Mouse (Mus musculus) naive thymus-derived CD4-positive, alpha-beta T cell, adult 2 months (primary cell): ENCODE data around the gene Trim26.
A peak's percentile ranks its signal among the peaks of the same experiment; 100 is the strongest.
"Not testable (repeated sequence)": the region's sequence is repeated elsewhere in the genome, so short reads cannot be mapped to it uniquely, and the experiment has no call there.

Experiments used
- DNase-seq: peaks from one replicate; pipeline ENCODE4 v3.0.0-alpha.2; 2011; ENCODE audit warnings: low read depth

Trim26 gene

DNA sequence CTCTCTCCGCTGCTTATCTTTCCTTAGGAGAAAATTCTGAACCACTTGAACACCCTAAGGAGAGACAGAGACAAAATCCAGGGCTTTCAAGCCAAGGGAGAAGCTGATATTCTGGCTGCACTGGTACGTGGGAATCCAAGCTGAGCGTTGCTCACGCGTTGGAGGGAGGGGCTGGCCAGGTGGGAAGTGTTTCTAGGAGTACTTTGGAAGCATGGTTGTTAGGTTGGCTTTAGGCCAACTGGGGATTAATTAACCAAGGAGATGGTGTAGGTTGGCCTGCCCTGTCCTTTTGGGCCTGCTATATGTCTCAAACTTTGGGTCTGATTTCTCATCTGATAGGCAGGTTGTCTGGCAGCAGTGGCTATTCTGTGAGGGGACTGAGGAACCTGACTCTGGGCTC, 14.3 kb downstream of the Trim26 start:
- no peak for DNase-seq

DNA sequence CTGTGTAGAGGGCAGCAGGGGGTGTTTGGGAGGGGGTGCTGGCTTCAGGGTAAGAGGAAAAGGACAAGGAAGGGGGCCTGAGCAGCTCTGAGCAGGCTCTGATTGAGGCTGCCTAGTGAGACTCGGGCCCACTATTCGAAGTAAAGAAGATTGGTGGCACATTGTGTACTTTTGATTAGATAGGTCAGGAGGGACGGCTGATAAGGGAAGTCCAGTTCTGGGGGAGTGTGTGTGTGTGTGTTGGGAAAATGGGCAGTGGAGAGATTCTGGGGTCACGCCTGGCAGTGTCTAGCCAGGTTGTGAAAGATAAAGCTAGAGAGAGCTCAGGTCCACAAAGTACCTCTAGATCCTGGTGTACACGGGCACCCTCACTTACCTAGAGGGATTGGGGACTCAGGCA, 14.7 kb downstream of the Trim26 start:
- DNase-seq: no peak

DNA sequence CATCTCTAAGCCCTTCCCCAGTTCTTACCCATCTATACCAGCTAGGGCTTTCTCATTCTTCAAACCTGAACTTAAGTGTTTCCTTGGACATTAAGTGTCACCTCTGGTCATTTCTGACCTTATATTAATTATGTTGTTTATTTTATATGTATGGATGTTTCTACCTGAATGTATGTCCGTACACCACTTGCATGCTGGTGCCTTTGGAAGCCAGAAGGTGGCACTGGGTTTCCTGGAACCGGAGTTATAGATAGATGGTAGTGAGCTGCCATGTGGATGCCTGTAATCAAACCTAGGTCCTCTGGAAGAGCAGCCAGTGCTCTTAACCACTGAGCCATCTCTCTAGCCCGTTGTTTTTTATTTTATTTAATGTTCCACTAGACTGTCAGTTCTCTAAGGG, 18.6 kb downstream of the Trim26 start:
- DNase-seq: no peak

DNA sequence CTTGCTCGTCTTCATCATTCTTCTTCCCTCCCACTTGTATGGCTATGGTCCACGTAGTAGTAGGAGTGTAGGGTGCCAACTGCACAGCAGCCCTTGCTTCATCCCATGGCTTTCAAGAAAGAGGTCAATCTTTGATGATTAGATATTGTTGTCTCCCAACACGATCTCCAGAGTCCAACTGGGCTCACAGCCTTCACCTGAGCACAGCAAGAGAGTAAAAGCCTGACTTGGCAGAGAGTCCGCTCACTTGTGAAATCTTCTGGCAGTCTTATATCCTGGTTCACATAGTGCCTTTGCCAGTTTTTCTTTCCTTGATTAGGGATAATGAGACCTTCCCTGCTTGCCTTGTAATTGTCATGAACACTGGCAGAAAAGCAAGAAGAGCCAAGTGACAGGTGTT, 19.3 kb downstream of the Trim26 start:
- no peak for DNase-seq

DNA sequence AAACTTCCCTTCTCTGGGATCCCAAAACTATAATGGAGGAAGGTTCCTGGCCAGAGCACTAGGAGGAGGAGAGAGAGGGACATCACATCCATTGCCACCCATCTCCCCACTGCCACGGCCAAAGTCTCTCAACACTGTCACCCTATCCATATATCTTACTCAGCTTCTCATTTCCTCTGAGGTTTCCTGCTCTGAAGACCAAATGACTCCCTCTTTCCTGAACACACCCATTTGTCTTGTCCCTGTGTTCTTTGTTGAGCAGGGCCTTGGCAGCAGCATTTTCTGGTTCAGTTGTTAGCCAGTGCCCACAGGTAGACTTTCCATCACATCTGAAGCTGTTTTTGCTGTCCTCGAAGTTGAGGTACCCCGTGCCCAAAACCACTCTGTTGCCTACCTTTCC, 21.2 kb downstream of the Trim26 start:
- DNase-seq: no peak

DNA sequence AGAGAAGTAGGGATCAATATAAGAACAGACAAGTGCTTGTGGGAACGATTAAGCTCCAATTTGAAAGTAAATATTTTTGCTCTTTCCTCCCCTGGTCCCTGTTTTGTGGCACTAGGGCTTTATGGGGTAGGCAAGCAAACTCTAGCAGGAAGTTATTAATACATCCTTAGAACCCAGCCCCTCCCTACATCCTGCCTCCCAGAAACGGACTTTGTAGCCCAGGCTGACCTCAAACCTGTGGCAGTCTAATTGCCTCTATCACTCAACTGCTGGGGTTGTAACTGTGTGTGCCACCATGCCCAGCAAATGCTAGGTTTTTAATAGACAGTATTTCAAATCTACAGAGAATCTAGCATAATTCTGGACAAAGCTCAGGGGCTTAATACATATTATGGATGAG, 24.7 kb downstream of the Trim26 start:
- DNase-seq: no peak

DNA sequence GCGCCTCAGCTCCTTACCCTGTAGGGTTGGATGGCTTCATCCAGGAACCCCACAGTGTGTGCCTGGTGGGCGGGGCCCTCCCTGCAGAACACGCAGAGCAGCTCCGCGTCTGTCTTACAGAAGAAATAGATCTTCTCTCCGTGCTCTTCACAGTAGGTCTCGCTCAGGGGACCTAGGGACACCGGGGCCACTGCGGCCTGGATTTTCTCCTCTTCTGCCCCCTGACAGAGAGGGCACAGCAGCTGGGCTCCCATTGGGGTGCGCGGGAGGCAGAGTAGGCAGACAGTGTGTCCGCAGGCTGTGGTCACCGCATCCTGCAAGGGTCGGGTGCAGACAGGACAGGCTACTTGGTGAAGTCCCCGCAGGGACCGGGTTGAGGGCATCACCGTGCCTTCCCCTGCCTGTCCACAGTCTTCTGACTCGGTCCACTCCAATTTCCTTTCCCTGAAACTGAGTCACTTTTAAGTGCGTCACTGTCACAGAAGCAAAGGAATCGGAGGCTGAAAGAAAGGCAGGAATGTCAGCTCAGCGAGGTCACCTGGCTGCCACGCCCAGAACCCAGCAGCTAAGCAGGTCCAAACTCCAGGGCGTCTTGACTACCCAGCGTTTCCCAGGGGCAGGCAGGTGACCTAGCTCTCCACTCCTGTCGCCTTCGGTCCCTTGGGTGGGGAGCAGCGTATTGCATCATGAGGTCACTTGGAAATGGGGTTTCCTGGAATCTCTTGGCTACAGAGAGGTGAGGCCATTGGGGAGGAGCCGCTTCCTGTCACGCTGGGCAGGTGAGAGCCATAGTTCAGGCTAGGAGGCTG, 30.0 kb downstream of the Trim26 start, which contains the start of gene Trim15:
Gene Trim15 (minus strand): TSS at position 492 of the 809 bp plus-strand sequence.
- DNase-seq: no peak

DNA sequence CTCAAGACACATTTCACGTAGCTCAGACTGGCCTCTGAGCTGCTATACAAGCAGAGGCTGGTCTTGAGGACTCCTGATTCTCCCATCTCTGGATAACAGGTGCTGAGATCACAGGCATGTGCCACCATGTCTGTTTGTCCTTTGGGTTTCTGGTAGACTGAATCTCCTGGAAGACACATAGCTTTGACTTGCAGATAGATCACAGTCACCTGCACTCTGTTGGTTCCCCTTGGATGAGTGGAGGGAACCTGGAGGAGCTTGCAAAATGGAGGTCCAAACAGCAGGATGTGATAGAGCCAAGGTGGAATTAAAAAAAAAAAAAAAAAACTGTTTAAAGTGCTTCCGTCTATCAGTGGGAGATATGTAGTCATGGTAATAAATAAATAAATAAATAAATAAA, 31.9 kb downstream of the Trim26 start:
- DNase-seq: no peak

DNA sequence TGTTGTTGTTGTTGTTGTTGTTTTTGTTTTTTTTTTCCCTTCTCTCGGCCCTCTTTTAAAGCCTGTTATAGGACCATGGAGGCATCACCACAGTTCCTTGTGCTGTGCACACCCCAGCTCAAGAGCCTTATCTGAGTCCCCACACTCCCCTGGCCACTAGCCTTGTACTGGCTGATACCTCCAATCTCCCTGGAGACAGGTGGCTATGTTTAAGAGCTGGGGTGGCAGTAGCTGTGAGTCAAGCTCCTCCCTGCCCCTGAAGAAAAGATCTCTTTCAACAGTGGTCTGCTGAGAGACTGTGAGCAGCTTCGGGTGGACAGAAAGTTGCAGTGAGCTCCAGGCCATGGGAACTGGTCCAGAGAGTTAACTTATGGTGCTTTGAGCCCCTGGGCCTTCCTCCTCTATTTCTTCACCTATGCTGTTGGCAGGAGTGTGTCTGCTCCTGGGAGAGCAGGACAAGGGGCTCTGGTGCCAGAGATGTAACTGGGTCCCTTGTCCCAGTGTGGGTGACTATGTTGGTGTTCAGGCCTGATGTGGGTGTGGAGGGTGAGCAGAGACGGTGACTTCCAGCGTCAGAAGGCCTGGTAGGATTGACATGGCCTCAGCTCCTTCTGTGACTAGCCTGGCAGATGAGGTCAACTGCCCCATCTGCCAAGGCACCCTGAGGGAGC, 32.5 kb downstream of the Trim26 start, which contains the start of gene Trim10:
Gene Trim10 (plus strand): TSS at position 291 of the 671 bp plus-strand sequence.
- DNase-seq: no peak

DNA sequence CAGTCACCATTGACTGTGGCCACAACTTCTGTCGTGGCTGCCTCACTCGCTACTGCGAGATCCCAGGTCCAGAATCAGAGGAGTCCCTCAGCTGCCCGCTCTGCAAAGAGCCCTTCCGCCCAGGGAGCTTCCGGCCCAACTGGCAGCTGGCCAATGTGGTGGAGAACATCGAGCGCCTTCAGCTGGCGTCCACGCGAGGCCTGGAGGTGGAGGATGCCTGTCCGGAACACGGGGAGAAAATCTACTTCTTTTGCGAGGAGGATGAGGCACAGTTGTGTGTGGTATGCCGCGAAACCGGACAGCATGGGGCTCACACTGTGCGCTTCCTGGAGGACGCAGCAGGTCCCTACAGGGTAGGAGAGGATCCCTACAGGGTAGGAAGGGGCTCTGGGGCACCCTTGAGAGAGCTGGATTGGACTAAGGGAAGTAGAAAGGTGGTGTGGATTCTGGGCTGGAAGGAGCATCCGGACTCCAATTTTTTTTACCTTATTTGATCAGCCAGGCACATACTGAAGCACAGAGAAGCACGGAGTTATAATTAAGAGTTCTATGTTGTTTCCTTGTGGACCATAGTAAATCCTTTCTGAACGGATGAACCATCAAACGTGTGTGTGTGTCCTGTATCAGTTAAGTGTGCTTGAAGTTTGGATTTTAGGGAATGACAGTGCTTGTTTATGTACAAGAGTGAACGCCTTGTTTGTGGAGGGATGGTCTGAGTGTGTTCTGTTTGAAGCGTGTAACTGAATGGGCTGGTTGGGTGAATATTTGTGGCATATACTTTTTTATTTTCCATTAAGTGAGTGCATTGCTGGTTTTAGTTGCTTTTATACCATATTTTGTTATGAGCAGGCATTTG, 33.2 kb downstream of the Trim26 start:
- no peak for DNase-seq

DNA sequence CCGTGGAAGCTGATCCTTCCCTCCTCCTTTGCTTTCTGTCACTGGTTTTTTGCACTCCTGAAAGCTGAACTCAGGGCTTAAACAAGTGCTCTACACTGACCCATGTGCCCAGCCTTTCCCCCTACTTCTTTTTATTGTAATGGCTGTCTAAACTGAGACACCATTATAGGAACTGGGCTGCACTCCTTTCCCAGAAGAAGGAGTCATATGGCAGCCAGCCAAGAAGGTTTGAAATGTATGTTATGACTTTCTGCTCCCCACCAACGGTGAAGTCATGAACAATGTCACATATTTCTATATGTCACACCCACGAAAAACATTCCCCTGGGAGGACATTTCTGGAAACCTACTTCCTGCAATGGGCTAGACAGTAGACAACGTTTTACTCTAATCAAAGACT, 37.7 kb downstream of the Trim26 start:
- DNase-seq: no peak

DNA sequence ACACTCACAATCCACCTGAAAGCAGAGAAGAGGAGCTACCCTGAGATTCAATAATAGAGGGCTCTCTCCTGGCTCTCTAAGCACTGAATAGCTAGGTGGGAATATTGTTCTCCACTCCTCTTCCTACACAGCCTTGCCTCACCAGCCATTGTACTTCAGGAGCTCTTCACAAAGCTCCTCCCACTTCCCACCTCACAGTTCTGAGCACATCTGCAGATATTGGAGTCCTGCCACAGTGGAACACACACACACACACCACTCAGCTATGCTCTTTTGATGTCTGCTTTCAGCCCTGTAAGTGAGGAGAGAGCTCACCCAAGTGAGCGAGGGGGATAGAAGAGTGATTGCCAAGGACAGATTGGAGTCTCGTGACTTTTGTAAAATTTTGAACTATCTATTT, 46.4 kb downstream of the Trim26 start:
- DNase-seq: no peak

DNA sequence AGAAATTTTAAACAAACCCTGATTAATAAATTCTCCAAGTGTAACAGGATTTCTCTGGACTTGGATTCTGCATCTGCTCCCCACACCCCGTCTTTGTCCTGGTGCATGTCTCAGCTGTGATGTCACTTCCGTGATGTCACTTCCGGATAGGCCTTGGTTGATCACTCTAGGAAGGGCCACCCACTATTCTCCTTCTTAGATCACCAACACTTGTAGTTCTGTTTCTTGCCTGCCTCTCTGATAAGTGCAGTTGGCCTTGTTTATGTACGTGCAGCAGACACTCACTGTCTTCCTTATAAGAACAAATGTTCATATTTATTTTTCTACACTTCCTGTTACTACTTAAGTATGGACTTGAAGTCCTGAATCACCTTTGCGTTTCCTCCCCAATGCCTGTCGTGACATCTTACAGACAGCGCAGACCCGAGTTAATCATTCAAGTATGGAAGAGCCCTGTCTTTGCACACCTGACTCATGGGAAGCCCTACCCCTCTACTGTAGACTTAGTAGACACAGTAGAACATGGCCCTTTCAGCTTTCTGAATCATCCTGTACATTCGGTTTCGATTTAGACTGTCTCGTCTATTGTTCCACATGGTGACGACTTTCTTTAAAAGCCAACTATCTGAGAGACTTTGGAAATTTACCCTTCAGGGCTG, 48.3 kb downstream of the Trim26 start:
- no peak for DNase-seq

DNA sequence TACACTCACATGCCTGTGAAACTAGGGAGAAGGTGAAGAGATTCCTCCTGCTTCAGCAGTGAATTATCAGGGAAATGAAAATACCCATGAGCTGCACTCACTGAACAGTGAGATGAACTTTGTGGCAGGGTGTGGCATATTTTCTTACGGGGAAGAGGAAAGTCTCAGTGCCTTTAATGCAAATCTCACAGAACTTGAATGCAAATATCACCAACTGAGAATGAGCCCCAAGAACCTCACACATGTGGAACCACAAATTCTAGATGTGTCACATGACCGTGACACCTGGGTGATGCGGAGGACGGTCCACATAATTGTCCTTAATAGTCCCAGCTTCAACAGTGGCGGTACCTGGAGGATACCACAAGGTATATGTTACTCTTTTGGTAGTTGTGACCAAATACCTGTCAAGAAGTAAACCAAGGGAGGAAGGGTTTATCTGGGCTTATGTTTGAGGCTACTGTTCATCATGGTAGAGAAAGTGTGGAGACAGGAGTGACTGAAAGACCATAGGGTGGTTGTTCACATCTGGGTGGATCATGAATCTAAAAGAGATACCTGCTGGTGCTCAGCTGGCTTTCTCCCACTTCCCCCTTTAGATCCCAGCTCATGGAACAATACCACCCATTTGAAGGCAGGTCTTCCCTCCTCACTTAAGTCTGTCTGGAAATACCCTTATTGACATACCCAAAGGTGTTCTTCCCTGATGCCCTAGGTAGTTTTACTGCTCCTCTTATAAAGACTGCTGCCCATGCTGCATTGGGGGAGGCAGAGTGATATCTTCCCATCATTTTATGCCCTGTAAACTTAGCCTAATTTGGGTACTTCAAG, 53.4 kb downstream of the Trim26 start, which contains the start of gene Trim40:
Gene Trim40 (minus strand): TSS at position 51 of the 831 bp plus-strand sequence.
- DNase-seq: no peak

DNA sequence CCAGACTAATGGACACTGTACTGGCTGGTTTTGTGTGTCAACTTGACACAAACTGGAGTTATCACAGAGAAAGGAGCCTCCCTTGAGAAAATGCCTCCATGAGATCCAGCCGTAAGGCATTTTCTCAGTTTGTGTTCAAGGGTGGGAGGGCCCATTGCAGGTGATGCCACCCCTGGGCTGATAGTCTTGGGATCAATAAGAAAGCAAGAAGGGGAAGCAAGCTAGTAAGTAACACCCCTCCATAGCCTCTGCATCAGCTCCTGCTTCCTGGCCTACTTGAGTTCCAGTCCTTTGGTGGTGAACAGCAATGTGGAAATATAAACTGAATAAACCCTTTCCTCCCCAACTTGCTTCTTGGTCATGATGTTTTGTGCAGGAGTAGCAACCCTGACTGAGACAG, 54.6 kb downstream of the Trim26 start:
- DNase-seq: not testable (repeated sequence)

DNA sequence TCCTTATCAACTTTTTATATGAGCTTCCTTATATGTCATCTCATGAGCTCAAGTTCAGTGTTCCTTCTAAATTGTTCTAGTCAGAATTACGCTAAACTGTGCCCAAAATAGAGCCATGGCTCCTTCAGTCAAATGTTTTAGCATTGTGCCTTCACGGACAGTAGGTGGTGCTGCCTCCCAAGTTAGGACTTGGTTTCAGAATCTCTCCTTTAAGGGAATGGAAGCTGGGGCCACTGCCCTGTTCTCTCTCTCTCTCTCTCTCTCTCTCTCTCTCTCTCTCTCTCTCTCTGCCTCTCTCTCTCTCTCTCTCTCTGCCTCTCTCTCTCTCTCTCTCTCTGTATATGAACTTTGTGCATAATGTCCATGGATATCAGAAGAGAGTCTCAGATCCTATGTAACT, 55.4 kb downstream of the Trim26 start:
- peak; percentile 61 for DNase-seq

DNA sequence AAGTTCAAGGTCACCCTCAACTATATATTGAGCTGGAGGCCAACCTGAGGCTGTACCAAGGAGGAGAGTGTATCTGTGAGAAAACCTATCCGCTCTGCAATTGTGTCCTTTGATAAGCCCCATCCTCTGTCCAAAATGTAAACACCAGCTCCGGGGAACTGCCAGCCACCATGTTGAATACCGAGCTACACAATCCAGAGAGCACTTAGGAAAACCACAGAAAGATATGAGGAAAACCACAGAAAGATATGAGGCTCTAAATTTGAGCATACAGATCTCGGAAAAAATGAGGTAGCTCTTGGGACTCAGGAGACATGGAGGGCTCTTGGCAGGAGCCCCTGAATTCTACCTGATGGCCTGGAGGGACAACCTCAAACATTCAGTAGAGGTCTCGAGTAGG, 56.5 kb downstream of the Trim26 start:
- no peak for DNase-seq

DNA sequence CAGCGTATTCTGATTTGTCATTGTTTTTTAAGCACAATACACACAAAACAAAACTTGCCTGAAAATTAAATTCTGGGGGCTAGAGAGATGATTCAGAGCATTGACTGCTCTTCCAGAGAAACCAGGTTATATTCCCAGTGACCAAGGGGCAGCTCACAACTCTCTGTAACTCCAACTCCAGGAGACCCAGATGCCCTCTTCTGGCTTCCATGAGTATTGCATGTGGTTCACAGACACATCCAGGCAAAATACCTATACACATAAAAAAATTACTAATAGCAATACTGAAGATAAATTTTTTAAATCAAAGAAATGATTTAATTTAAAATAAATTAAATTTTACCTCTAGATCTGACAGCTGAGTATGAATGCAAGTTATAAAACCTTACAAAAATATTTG, 59.6 kb downstream of the Trim26 start:
- DNase-seq: peak; percentile 24

DNA sequence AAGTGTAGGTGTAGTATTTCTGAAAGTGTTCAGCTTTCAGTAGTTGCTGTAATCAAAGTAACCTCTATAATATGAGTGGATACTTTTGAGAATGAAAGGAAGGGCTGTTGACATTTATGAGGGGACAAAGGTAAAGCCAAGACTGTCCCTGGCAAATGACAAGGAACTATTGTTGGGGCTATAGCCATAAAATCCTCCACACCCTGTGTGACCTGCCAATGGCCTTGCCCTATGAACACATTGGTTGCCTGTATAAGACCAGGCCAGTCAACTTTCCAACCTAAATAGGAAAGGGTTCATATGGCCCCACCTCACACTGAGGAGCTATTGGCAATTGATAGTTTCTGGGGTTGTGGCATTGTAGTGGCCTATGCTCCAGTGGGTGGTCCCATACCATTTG, 60.1 kb downstream of the Trim26 start:
- DNase-seq: no peak

DNA sequence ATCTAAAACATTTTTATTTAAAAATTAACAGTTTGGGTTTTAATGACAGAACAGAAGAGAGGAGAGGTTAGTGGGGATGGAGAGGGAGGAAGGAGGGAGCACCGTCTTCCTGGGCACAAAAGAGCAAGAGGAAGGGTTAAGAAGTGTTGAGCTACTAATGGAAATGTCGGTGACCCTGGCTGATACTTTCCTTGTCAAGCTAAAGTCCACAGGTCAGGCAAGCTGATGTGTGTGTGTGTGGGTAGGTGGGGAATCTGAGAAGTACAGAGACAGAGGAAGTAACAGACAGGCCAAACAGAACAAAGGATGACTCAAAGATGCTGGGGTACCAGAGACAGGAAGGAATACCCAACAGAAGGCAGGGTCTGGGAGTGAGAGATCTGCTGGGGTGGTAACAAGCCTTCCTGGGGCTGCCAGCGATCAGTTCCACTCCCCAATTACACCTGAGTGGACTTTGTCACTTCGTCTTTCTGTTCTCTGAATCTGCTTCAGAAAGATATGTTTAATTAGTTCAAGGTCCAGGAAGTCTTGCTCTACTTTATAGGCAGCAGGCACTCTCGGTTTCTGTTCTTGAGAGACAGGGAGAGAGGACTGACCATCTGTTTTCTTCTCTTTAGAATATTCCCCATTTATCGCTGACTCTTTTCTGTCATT, 60.7 kb downstream of the Trim26 start, which contains the start of gene Trim31:
Gene Trim31 (plus strand): TSS at position 567 of the 654 bp plus-strand sequence.
- DNase-seq: no peak
